In genomic region chr19:41660999-41661374, GRCm38 (mm10) we compare ENCODE assay signal across 8 mouse cellular contexts.
DNase-seq lines count a peak whose midpoint lies in the region.

No protein-coding gene starts in this region.

- H3K9me3 ChIP-seq in heart, embryonic 10.5 days: no peaks in the 10 kb centered on the region
- H3K9me3 ChIP-seq in limb, embryonic 10.5 days (replicated peaks): no peaks in the 10 kb centered on the region

- H3K4me3 ChIP-seq in heart, embryonic 10.5 days: no peak overlapping the region
- no peak overlapping the region for H3K4me3 ChIP-seq in limb, embryonic 10.5 days

- H3K4me1 ChIP-seq in heart, embryonic 10.5 days: peaks cover 22% of the 10 kb centered on the region; the same call in 1 of the 2 replicates
- H3K4me1 ChIP-seq in limb, embryonic 10.5 days: peaks cover 18% of the 10 kb centered on the region; the same call in 1 of the 2 replicates

- DNase-seq in heart, embryonic 10.5 days (ENCODE audit: low spot score): peak; percentile 83
- DNase-seq in heart, adult 8-10 months (ENCODE audit: low spot score): no peak
- DNase-seq in urinary bladder, postnatal 14 days (ENCODE audit: low spot score): peak; percentile 26
- no peak for DNase-seq in urinary bladder, adult 2 months (ENCODE audit: low spot score)
- peak; percentile 84 for DNase-seq in limb, embryonic 10.5 days (ENCODE audit: low spot score)
- peak; percentile 35 to 41 for DNase-seq in thymus, postnatal 36 days
- no peak for DNase-seq in left cerebral cortex, postnatal 36 days (ENCODE audit: low spot score in 2 of 2)
- no peak for DNase-seq in right cerebral cortex, adult 18-20 months

- H3K27me3 ChIP-seq in heart, embryonic 10.5 days (ENCODE audit: insufficient read depth, poor library complexity, severe bottlenecking): peaks cover 92% of the 10 kb centered on the region
- peaks cover 94% of the 10 kb centered on the region for H3K27me3 ChIP-seq in limb, embryonic 10.5 days (ENCODE audit: low read depth, poor library complexity, severe bottlenecking)

- no peak overlapping the region for H3K27ac ChIP-seq in heart, embryonic 10.5 days
- H3K27ac ChIP-seq in limb, embryonic 10.5 days: no peak overlapping the region

- WGBS in heart, embryonic 10.5 days: 17% methylated on average over 4 of the region's 4 CpGs
- WGBS in limb, embryonic 10.5 days: 18% methylated on average over 4 of the region's 4 CpGs

- H3K36me3 ChIP-seq in heart, embryonic 10.5 days: no peaks in the 10 kb centered on the region
- no peaks in the 10 kb centered on the region for H3K36me3 ChIP-seq in limb, embryonic 10.5 days

- intact Hi-C loops in left cerebral cortex, postnatal 36 days (cut with DNase I): no loop called here

Comparison
In these comparisons a context has a peak if more than half of its experiments do, and no peak if none do; other contexts are left out.
1. DNase-seq: peak in heart, embryonic 10.5 days (single experiment), urinary bladder, postnatal 14 days (single experiment), limb, embryonic 10.5 days (single experiment) and thymus, postnatal 36 days (2 of 2); none in heart, adult 8-10 months (single experiment), urinary bladder, adult 2 months (single experiment), left cerebral cortex, postnatal 36 days (0 of 2) and right cerebral cortex, adult 18-20 months (single experiment).